Mouse (Mus musculus) cortical plate, adult 2 months (tissue): ENCODE measurements at regions not wholly inside any gene's neighbourhood (a gene's known extent, or its start where the extent isn't known, plus 50 kb on each side); places are given as distances from the start of the nearest gene placed in this dataset.

ENCODE experiments used
- H3K27ac ChIP-seq: fragments of 200-500 bp; 2 replicates; pipeline ENCODE4 v1.5.1; 2012; ENCODE audit warnings: low read length, control low read depth, inconsistent platforms; ENCODE audit not compliant: insufficient read depth
- H3K4me1 ChIP-seq: fragments of 200-500 bp; 2 replicates; pipeline ENCODE4 v1.6.1; 2011; ENCODE audit warnings: low read length; ENCODE audit not compliant: control insufficient read depth, insufficient read depth
- H3K4me3 ChIP-seq: fragments of 200-500 bp; 2 replicates; pipeline ENCODE4 v1.5.1; 2011; ENCODE audit warnings: mild to moderate bottlenecking, low read length, control low read depth; ENCODE audit not compliant: insufficient read depth
- CTCF ChIP-seq: fragments of 200-500 bp; IDR thresholded peaks from 2 replicates; pipeline ENCODE4 v1.5.1; 2011; ENCODE audit warnings: mild to moderate bottlenecking, control low read depth, low read length; ENCODE audit not compliant: insufficient read depth; ENCODE audit errors: extremely low read depth
- POLR2A ChIP-seq: fragments of 200-500 bp; IDR thresholded peaks from 2 replicates; pipeline ENCODE4 v1.6.1; 2011; ENCODE audit warnings: mild to moderate bottlenecking, low read length, control low read depth; ENCODE audit not compliant: insufficient read depth; ENCODE audit errors: extremely low read depth

- TF ChIP-seq POLR2A: no peak
- peak; percentile 34; the same call in 1 of the 2 replicates for TF ChIP-seq CTCF
- Histone ChIP-seq H3K27ac (no peak overlapping the region), H3K4me3 (no peak overlapping the region), H3K4me1 (no peaks in the 10 kb centered on the region)
Measured at GRCm38 (mm10) chr1:67640353-67640752, 517.5 kb downstream of the Cps1 start.

- no peak overlapping the region for H3K4me3 ChIP-seq
Measured at GRCm38 (mm10) chr1:67640766-67641165, 517.9 kb downstream of the Cps1 start.

DNA sequence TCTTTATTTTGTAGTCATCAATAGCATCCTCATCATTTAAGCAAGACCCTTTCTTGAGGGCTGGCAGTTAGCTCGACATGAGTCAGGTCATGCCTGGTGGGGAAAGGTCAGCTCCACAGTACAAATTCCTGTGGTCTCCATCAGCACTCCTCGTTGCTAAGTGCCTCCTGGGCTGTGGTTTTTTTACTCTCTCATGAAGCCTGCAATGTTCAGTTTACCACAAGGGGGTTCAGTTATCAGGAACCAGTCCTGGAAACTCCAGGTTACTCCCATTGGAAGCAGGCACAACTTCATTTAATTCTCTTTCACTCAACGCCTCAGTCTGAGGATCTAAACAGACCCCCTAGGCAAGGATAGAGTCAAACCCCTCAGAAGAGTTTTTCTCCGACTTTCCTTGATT lies 520.8 kb downstream of the Cps1 start:
- TF ChIP-seq POLR2A (no peak), CTCF (no peak)
- no peak overlapping the region for H3K27ac ChIP-seq
- H3K4me3 ChIP-seq: no peak overlapping the region
- H3K4me1 ChIP-seq: no peaks in the 10 kb centered on the region

More at GRCm38 (mm10) chr1:67640766-67641165, 517.9 kb downstream of the Cps1 start:
- Histone ChIP-seq H3K27ac (no peak overlapping the region), H3K4me1 (no peaks in the 10 kb centered on the region)
- no peak for TF ChIP-seq CTCF
